Mouse (Mus musculus): ENCODE measurements around the gene Mad2l2. TPM values are rescaled to one million over a fixed set of nuclear protein-coding genes. Genes with fewer than 3 reads are reported as not detected.
"Not testable (repeated sequence)": the region's sequence is repeated elsewhere in the genome, so short reads cannot be mapped to it uniquely, and the experiment has no call there.

The Mad2l2 gene
- polyA plus RNA-seq, 1 experiment from 2014 or later, result 141 TPM

DNA sequence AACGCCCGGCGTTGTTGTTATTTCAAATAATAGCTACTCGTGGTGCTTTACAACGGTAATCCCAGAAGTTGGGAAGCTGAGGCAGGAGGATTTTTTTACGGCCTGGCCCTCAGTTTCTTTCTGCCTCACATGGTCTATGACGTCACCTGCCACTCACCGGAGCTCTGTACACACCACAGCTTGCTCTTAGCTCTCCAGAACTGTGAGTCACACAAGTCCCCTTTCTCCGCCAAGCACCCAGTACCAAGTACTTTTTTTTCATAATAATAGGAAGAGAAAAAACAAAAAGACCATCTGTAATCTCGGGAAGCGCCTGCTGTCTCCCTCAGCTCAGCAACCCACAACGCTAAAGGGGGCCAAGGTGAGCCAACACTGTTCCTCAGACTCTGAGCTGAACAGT, 51.3 kb downstream of the Mad2l2 start:
- no peaks in the 10 kb centered on the region for H3K9me3 ChIP-seq (replicated peaks; ENCODE audit: control insufficient read depth, low read length)
- DNase-seq (ENCODE audit: low spot score) (no peak), ATAC-seq (no peak)
- H3K27me3 ChIP-seq (replicated peaks; ENCODE audit: control insufficient read depth, insufficient read depth, low read length), result peaks cover 13% of the 10 kb centered on the region
- no peaks in the 10 kb centered on the region for H3K36me3 ChIP-seq (ENCODE audit: control insufficient read depth, insufficient read depth, low read length)
- H3K9ac ChIP-seq (ENCODE audit: low read length), result no peak overlapping the region
- H3K27ac ChIP-seq (ENCODE audit: low read depth, low read length), result no peak overlapping the region
- H3K4me1 ChIP-seq (ENCODE audit: control insufficient read depth, insufficient read depth, low read length), result no peaks in the 10 kb centered on the region; the same call in 1 of the 2 replicates
- 83% methylated on average over 12 of the region's 12 CpGs for WGBS
- no peak overlapping the region for H3K4me2 ChIP-seq (ENCODE audit: low read length)
- no peak overlapping the region for H3K4me3 ChIP-seq (ENCODE audit: low read depth, low read length)

DNA sequence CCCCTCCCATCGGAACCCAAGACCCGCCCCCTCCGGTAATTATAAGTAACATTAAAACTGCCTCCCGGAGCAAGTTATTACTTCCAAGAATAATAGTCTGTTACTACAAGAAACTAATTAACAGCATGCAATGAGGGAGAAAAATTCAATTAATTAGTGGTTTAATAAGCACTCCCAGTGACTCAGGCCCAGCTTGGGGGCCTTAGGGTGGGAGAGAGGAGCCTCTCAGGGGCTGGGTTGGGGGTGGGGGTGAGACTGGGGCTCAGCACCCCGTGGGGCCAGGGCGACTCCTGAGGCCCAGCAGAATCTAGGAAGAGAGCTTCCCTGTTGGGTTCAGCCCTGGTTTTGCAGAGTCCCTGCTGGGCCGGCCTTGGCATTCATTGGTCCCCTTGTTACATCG, 52.2 kb downstream of the Mad2l2 start:
- no peak overlapping the region for H3K9ac ChIP-seq (ENCODE audit: low read length)
- peak; percentile 68 for DNase-seq (ENCODE audit: low spot score)
- H3K4me2 ChIP-seq (ENCODE audit: low read length), result no peak overlapping the region
- WGBS, result 19% methylated on average over 8 of the region's 8 CpGs
- H3K36me3 ChIP-seq (ENCODE audit: control insufficient read depth, insufficient read depth, low read length), result no peaks in the 10 kb centered on the region
- ATAC-seq, result peak; percentile 60
- peaks cover 8% of the 10 kb centered on the region; the same call in 1 of the 2 replicates for H3K27me3 ChIP-seq (replicated peaks; ENCODE audit: control insufficient read depth, insufficient read depth, low read length)
- no peak overlapping the region for H3K27ac ChIP-seq (ENCODE audit: low read depth, low read length)
- no peak overlapping the region for H3K4me3 ChIP-seq (ENCODE audit: low read depth, low read length)
- H3K4me1 ChIP-seq (ENCODE audit: control insufficient read depth, insufficient read depth, low read length), result no peaks in the 10 kb centered on the region; the same call in 1 of the 2 replicates
- no peaks in the 10 kb centered on the region for H3K9me3 ChIP-seq (replicated peaks; ENCODE audit: control insufficient read depth, low read length)

DNA sequence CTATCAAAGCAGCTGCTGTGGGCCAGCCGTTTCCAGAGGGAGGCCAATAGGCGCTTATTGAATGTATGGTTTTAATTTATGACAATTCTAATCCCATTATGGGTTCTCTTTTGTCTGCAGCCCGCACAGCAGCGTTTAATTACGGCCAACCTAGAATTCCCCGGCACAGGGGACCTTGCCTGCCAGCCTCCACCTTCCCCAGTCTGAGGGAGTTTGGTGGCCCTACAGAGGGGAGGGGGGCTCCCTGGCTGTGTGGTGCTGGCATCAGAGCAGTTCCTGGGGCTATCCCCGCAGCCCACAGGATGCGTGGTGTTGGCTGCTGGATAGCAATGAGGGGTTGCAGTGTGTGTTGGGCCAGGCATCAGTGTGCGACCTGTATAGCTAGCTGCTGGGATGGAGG, 54.4 kb downstream of the Mad2l2 start:
- no peak overlapping the region for H3K27ac ChIP-seq (ENCODE audit: low read depth, low read length)
- no peak overlapping the region for H3K4me2 ChIP-seq (ENCODE audit: low read length)
- WGBS, result 18% methylated on average over 9 of the region's 9 CpGs

DNA sequence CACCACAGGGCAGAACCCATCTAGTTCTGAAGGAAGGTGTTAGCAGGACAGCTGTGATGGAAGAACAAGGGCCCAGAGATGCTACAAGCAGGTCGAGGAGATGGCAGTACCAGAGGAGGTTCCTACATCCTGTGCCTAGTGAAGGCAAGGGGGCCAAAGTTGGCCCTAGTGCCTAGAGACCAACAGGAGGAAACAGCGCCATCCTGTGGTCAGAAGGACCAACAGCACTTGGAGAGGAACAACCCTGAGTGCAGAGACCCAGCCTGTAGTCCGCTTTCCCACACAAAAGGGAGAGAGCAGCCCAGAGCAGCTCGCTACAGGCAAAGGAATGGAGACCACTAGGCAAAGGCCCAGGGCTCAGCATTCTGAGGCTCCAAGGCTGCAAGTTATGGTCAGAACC, 55.6 kb downstream of the Mad2l2 start:
- H3K27ac ChIP-seq (ENCODE audit: low read depth, low read length), result no peak overlapping the region
- 70% methylated on average over 4 of the region's 4 CpGs for WGBS
- H3K9ac ChIP-seq (ENCODE audit: low read length), result no peak overlapping the region
- H3K4me2 ChIP-seq (ENCODE audit: low read length), result no peak overlapping the region
- ATAC-seq (no peak), DNase-seq (ENCODE audit: low spot score) (no peak)
- H3K9me3 ChIP-seq (replicated peaks; ENCODE audit: control insufficient read depth, low read length), result no peaks in the 10 kb centered on the region
- H3K36me3 ChIP-seq (ENCODE audit: control insufficient read depth, insufficient read depth, low read length), result no peaks in the 10 kb centered on the region
- no peaks in the 10 kb centered on the region for H3K27me3 ChIP-seq (replicated peaks; ENCODE audit: control insufficient read depth, insufficient read depth, low read length)
- no peaks in the 10 kb centered on the region; the same call in 1 of the 2 replicates for H3K4me1 ChIP-seq (ENCODE audit: control insufficient read depth, insufficient read depth, low read length)
- H3K4me3 ChIP-seq (ENCODE audit: low read depth, low read length), result no peak overlapping the region

More for the DNA sequence above, 54.4 kb downstream of the Mad2l2 start:
- DNase-seq (ENCODE audit: low spot score) (no peak), ATAC-seq (no peak)
- Histone ChIP-seq H3K27me3 (replicated peaks; ENCODE audit: control insufficient read depth, insufficient read depth, low read length) (no peaks in the 10 kb centered on the region), H3K9me3 (replicated peaks; ENCODE audit: control insufficient read depth, low read length) (no peaks in the 10 kb centered on the region), H3K9ac (ENCODE audit: low read length) (no peak overlapping the region), H3K36me3 (ENCODE audit: control insufficient read depth, insufficient read depth, low read length) (no peaks in the 10 kb centered on the region), H3K4me1 (ENCODE audit: control insufficient read depth, insufficient read depth, low read length) (no peaks in the 10 kb centered on the region; the same call in 1 of the 2 replicates), H3K4me3 (ENCODE audit: low read depth, low read length) (no peak overlapping the region)

DNA sequence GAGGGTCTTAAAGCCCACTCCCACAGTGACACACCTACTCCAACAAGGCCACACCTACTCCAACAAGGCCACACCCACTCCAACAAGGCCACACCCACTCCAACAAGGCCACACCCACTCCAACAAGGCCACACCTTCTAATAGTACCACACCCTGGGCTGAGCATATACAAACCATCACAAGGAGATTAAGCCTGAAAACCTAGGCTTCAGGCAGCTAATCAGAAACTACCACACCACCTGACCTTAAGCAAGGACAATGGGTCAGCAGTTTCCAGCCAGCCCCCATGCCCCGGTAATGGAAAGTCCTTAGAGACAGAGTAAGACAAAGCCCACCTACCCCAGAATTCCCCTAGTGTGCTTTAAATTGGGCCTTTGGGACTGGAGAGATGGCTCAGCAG, 58.6 kb downstream of the Mad2l2 start:
- H3K4me3 ChIP-seq (ENCODE audit: low read depth, low read length); ATAC-seq; H3K4me2 ChIP-seq (ENCODE audit: low read length); H3K27ac ChIP-seq (ENCODE audit: low read depth, low read length); H3K4me1 ChIP-seq (ENCODE audit: control insufficient read depth, insufficient read depth, low read length); H3K9me3 ChIP-seq (replicated peaks; ENCODE audit: control insufficient read depth, low read length); H3K27me3 ChIP-seq (replicated peaks; ENCODE audit: control insufficient read depth, insufficient read depth, low read length); DNase-seq (ENCODE audit: low spot score); H3K36me3 ChIP-seq (ENCODE audit: control insufficient read depth, insufficient read depth, low read length); H3K9ac ChIP-seq (ENCODE audit: low read length): not testable (repeated sequence)
- WGBS, result 72% methylated on average over 1 of the region's 1 CpGs

DNA sequence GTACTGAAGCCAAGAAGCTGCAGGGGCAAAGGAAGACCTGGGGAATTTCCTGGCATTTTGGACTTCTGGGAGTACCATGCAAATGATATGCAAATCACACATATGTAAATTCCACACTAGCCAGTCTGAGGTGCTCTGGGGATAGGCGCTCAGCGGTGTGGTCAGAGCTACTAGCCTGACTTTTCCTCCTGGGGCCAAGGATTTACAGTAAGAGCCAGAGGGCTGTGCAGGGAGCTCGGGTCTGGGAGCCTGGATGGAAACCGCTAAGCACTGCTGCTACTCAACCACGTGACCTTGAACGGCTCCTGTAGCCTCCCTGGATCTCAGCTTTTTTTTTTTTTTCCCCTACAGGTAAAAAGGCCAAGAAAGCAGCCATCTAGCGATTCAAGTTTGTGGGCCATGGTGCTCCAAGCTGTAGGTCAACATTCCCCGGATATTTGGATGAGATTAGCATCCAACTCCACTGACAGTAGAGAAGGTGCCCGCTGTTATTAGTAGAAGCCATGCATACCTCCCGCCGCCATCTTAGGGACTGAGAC, 62.6 kb downstream of the Mad2l2 start:
- ATAC-seq (no peak), DNase-seq (ENCODE audit: low spot score) (no peak)
- 34% methylated on average over 11 of the region's 11 CpGs for WGBS
- Histone ChIP-seq H3K36me3 (ENCODE audit: control insufficient read depth, insufficient read depth, low read length) (no peaks in the 10 kb centered on the region), H3K4me3 (ENCODE audit: low read depth, low read length) (no peak overlapping the region), H3K4me1 (ENCODE audit: control insufficient read depth, insufficient read depth, low read length) (no peaks in the 10 kb centered on the region), H3K27ac (ENCODE audit: low read depth, low read length) (no peak overlapping the region), H3K4me2 (ENCODE audit: low read length) (no peak overlapping the region), H3K9me3 (replicated peaks; ENCODE audit: control insufficient read depth, low read length) (no peaks in the 10 kb centered on the region), H3K27me3 (replicated peaks; ENCODE audit: control insufficient read depth, insufficient read depth, low read length) (no peaks in the 10 kb centered on the region), H3K9ac (ENCODE audit: low read length) (no peak overlapping the region)

DNA sequence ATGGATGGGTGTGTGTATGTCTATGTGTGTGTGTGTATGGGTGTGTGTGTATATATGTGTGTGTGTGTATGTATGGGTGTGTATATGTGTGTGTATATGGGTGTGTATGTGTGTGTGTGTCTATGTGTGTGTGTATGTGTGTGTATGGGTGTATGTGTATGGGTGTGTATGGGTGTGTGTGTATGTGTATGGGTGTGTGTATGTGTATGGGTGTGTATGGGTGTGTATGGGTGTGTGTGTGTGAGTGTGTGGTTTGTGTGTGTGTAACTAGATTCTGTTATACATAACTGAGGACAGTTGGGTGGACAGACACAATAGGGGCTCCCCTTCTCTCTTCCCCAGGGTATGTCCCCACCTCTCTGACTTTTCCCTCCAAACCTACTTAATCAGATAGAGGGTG, 64.2 kb downstream of the Mad2l2 start:
- Histone ChIP-seq H3K27me3 (replicated peaks; ENCODE audit: control insufficient read depth, insufficient read depth, low read length) (no peaks in the 10 kb centered on the region), H3K4me2 (ENCODE audit: low read length) (no peak overlapping the region), H3K27ac (ENCODE audit: low read depth, low read length) (no peak overlapping the region), H3K4me3 (ENCODE audit: low read depth, low read length) (no peak overlapping the region), H3K36me3 (ENCODE audit: control insufficient read depth, insufficient read depth, low read length) (no peaks in the 10 kb centered on the region), H3K4me1 (ENCODE audit: control insufficient read depth, insufficient read depth, low read length) (no peaks in the 10 kb centered on the region), H3K9me3 (replicated peaks; ENCODE audit: control insufficient read depth, low read length) (no peaks in the 10 kb centered on the region), H3K9ac (ENCODE audit: low read length) (no peak overlapping the region)
- ATAC-seq (no peak), DNase-seq (ENCODE audit: low spot score) (no peak)

Small RNA genes within 50 kb of the gene (microRNA-seq; reads per million reads assigned to microRNA genes)
- gene Mir7022, result not detected

Other genes starting within 250 kb of the Mad2l2 start
- 33.8 and 50.1 TPM in 2 replicates for gene Mfn2, start 225.7 kb upstream of the Mad2l2 start, polyA plus RNA-seq (2014; fragmentation: Nextera tagmentation; extraction: Ambion mirVana)
- gene Plod1, start 193.6 kb upstream of the Mad2l2 start, polyA plus RNA-seq (2014; fragmentation: Nextera tagmentation; extraction: Ambion mirVana), result 15.0 and 18.8 TPM in 2 replicates
- 12.5 TPM in 2 replicates for gene 2510039O18Rik, start 189.5 kb upstream of the Mad2l2 start, polyA plus RNA-seq (2014; fragmentation: Nextera tagmentation; extraction: Ambion mirVana)
- not detected in 2 replicates for gene Nppb, start 144.6 kb upstream of the Mad2l2 start, polyA plus RNA-seq (2014; fragmentation: Nextera tagmentation; extraction: Ambion mirVana)
- 0.80 and 1.1 TPM in 2 replicates for gene Nppa, start 129.7 kb upstream of the Mad2l2 start, polyA plus RNA-seq (2014; fragmentation: Nextera tagmentation; extraction: Ambion mirVana)
- 19.1 and 24.8 TPM in 2 replicates for gene Clcn6, start 91.6 kb upstream of the Mad2l2 start, polyA plus RNA-seq (2014; fragmentation: Nextera tagmentation; extraction: Ambion mirVana)
- 12.4 TPM in 2 replicates for gene Mthfr, start 91.3 kb upstream of the Mad2l2 start, polyA plus RNA-seq (2014; fragmentation: Nextera tagmentation; extraction: Ambion mirVana)
- 5.3 and 5.7 TPM in 2 replicates for gene Agtrap, start 42.4 kb upstream of the Mad2l2 start, polyA plus RNA-seq (2014; fragmentation: Nextera tagmentation; extraction: Ambion mirVana)
- gene Draxin, start 314 bp downstream of the Mad2l2 start, polyA plus RNA-seq (2014; fragmentation: Nextera tagmentation; extraction: Ambion mirVana), result 18.8 and 20.7 TPM in 2 replicates
- gene Fbxo6, start 21.8 kb downstream of the Mad2l2 start, polyA plus RNA-seq (2014; fragmentation: Nextera tagmentation; extraction: Ambion mirVana), result 19.0 and 20.6 TPM in 2 replicates
- gene Fbxo44, start 30.1 kb downstream of the Mad2l2 start, polyA plus RNA-seq (2014; fragmentation: Nextera tagmentation; extraction: Ambion mirVana), result 70.6 and 76.3 TPM in 2 replicates
- 2.2 and 3.2 TPM in 2 replicates for gene Fbxo2, start 30.2 kb downstream of the Mad2l2 start, polyA plus RNA-seq (2014; fragmentation: Nextera tagmentation; extraction: Ambion mirVana)
- gene Disp3, start 157.6 kb downstream of the Mad2l2 start, polyA plus RNA-seq (2014; fragmentation: Nextera tagmentation; extraction: Ambion mirVana), result 7.2 and 9.5 TPM in 2 replicates